In the genomic region with DNA sequence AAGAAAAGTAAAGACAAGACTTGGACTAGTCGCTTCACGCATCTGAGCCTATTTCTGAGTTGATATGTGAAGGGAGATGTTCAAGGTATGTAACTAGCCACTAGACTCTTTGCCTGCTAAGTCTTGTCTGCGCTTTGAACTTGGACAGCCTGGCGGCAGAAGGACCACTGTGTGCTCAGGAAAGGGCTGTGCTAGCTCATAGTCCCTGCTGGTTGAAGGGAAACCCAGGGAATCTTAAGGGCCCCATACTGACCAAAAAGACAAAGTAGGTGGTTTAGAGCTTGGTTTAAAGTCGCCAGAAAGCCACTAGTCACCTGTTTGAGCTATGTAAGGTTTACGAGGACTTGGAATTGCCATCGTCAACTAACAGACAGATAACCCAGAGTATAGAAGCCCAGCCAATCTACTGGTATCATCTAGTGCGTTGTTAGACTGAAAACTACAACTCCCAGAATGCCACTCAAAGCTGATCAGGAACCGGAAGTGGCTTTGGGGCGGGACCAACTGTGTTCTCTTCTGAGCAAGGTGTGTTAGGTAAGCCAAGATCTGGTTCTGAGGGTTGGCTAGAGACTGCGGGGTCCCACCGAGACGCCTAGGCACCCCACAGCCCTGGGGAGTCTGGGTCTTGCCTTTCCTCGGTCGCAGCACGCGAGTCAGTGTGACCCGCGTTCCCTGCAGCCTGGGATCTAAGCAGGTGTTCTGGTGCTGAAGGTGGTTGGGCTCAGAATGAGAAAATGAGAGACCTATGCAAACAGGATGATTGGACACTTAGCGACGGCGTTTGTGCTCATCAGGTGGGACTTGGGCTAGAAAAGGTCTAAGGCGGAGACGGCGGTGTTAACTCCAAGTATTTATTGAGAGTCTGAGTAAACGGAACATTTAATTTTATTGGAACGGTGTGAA, we compare ENCODE assay signal across 8 mouse cellular contexts. TPM values are rescaled to one million over a fixed set of nuclear protein-coding genes. Genes with fewer than 3 reads are reported as not detected.
DNase-seq lines count a peak whose midpoint lies in the region; ATAC-seq and TF ChIP-seq lines count a peak whose summit lies in the region.

Gene Trmt10b, plus strand, starts transcription at position 466 of the 903 bp plus-strand sequence.

- ATAC-seq in erythroid progenitor cell, adult 5-6 weeks (replicated peaks; ENCODE audit: low FRiP score, poor library complexity, severe bottlenecking) = peak; percentile 97
- peak; percentile 60; the same call in 1 of the 2 replicates for ATAC-seq in heart, embryonic 15.5 days (replicated peaks; ENCODE audit: insufficient number of reproducible peaks, insufficient read depth, low FRiP score, low read depth)
- peak; percentile 80 for ATAC-seq in liver, embryonic 14.5 days (ENCODE audit: insufficient read depth)
- ATAC-seq in neural tube, embryonic 11.5 days (ENCODE audit: insufficient read depth, low FRiP score, low TSS enrichment) = peak; percentile 58; the same call in 1 of the 2 replicates

- no peak for TF ChIP-seq RAD21 in CH12.LX (IDR thresholded peaks at IDR 0.05; ENCODE audit: low read depth, low read length)

- no peak for TF ChIP-seq CTCF in CH12.LX (conservative IDR thresholded peaks at IDR 0.05 in 1 of 2, IDR thresholded peaks at IDR 0.05 in 1 of 2; ENCODE audit: low read depth in 2 of 2, low read length in 2 of 2)
- no peak for TF ChIP-seq CTCF in liver, embryonic 14.5 days (IDR thresholded peaks at IDR 0.05; ENCODE audit: low read depth)

- peaks cover 4 to 20% of the 10 kb centered on the region in 2 experiments for H3K36me3 ChIP-seq in CH12.LX (replicated peaks in 1 of 2; ENCODE audit: control insufficient read depth in 1 of 2, insufficient read depth in 1 of 2, low read length in 1 of 2)
- peaks cover 17% of the 10 kb centered on the region; the same call in 1 of the 2 replicates for H3K36me3 ChIP-seq in heart, embryonic 15.5 days
- no peaks in the 10 kb centered on the region for H3K36me3 ChIP-seq in liver, embryonic 14.5 days (replicated peaks; ENCODE audit: control insufficient read depth, insufficient read depth, low read depth)
- H3K36me3 ChIP-seq in neural tube, embryonic 11.5 days (ENCODE audit: control insufficient read depth, insufficient read depth, low read length) = no peaks in the 10 kb centered on the region

- no peaks in the 10 kb centered on the region; the same call in 1 of the 2 replicates for H3K79me2 ChIP-seq in CH12.LX (replicated peaks; ENCODE audit: control insufficient read depth, extremely low read depth, insufficient read depth, poor library complexity, severe bottlenecking)

- peak; percentile 85 for DNase-seq in CH12.LX (ENCODE audit: extremely low read depth)
- peak; percentile 39 for DNase-seq in brain, embryonic 18.5 days (ENCODE audit: low read depth, low spot score)
- peak; percentile 89 for DNase-seq in kidney, postnatal 36 days
- DNase-seq in liver, embryonic 14.5 days (ENCODE audit: low read depth in 3 of 3, low spot score in 3 of 3) = peak; percentile 61 to 74 (median 74)
- DNase-seq in neural tube, embryonic 11.5 days (ENCODE audit: low spot score) = peak; percentile 69
- peak; percentile 73 for DNase-seq in testis, postnatal 10 days (ENCODE audit: low spot score)

- peak within 1 kb of the TSS; percentile 47 for H3K9ac ChIP-seq in CH12.LX (ENCODE audit: insufficient read depth, low read depth)
- peak within 1 kb of the TSS; percentile 82 for H3K9ac ChIP-seq in heart, embryonic 15.5 days
- peak within 1 kb of the TSS; percentile 75 for H3K9ac ChIP-seq in liver, embryonic 14.5 days (replicated peaks)
- peak within 1 kb of the TSS; percentile 72 for H3K9ac ChIP-seq in neural tube, embryonic 11.5 days (ENCODE audit: low read length)

- dilution Hi-C loops in CH12.LX (cut with MboI; ENCODE audit: extremely low pct_ligation_motif_present, extremely low pct_unique_long_range_greater_than_20kb, low sequenced_read_pairs) = no loop called here

- H3K27me3 ChIP-seq in CH12.LX (replicated peaks) = no peaks in the 10 kb centered on the region
- no peaks in the 10 kb centered on the region for H3K27me3 ChIP-seq in heart, embryonic 15.5 days
- H3K27me3 ChIP-seq in liver, embryonic 14.5 days (ENCODE audit: control insufficient read depth, insufficient read depth, low read length) = no peaks in the 10 kb centered on the region
- no peaks in the 10 kb centered on the region for H3K27me3 ChIP-seq in neural tube, embryonic 11.5 days (ENCODE audit: control insufficient read depth, insufficient read depth, low read length)

- no peak within 1 kb of the TSS for H3K27ac ChIP-seq in CH12.LX (ENCODE audit: insufficient read depth, low read depth)
- no peak within 1 kb of the TSS for H3K27ac ChIP-seq in heart, embryonic 15.5 days
- H3K27ac ChIP-seq in liver, embryonic 14.5 days = no peak within 1 kb of the TSS
- H3K27ac ChIP-seq in neural tube, embryonic 11.5 days (ENCODE audit: low read depth, low read length) = no peak within 1 kb of the TSS

- TF ChIP-seq POLR2A in CH12.LX (IDR thresholded peaks at IDR 0.05; ENCODE audit: low read depth, low read length) = peak; percentile 58

- peak within 1 kb of the TSS; percentile 90 to 97 (median 95) for H3K4me3 ChIP-seq in CH12.LX (replicated peaks in 1 of 3; ENCODE audit: low read depth in 2 of 3, low read length in 2 of 3, poor library complexity in 1 of 3)
- H3K4me3 ChIP-seq in heart, embryonic 15.5 days = peak within 1 kb of the TSS; percentile 87
- H3K4me3 ChIP-seq in liver, embryonic 14.5 days (ENCODE audit: insufficient read depth in 1 of 2, low read depth in 2 of 2, low read length in 2 of 2) = peak within 1 kb of the TSS; percentile 81 to 88
- peak within 1 kb of the TSS; percentile 85 for H3K4me3 ChIP-seq in neural tube, embryonic 11.5 days (ENCODE audit: low read depth, low read length)

- TF ChIP-seq EP300 in CH12.LX (IDR thresholded peaks at IDR 0.05; ENCODE audit: low read length) = no peak
- TF ChIP-seq EP300 in liver, embryonic 14.5 days (IDR thresholded peaks at IDR 0.05; ENCODE audit: low read depth) = no peak

- H3K4me2 ChIP-seq in CH12.LX (ENCODE audit: insufficient read depth, low read depth, poor library complexity, severe bottlenecking) = peak within 1 kb of the TSS; percentile 94
- H3K4me2 ChIP-seq in heart, embryonic 15.5 days = peak within 1 kb of the TSS; percentile 79
- H3K4me2 ChIP-seq in liver, embryonic 14.5 days (ENCODE audit: low read depth) = peak within 1 kb of the TSS; percentile 82
- H3K4me2 ChIP-seq in neural tube, embryonic 11.5 days (ENCODE audit: low read depth) = peak within 1 kb of the TSS; percentile 69

- in situ Hi-C loops in CH12.LX (cut with MboI; ENCODE audit: low pct_ligation_motif_present, low pct_unique_long_range_greater_than_20kb, low sequenced_read_pairs) = loop anchor here (25.0 kb wide), 1 partner anchor 490 kb away; the partner anchor contains the start of gene Aldh1b1

- 21% methylated on average over 27 of the region's 27 CpGs for WGBS in heart, embryonic 15.5 days
- WGBS in liver, embryonic 14.5 days (ENCODE audit: insufficient replicate concordance) = 14% methylated on average over 27 of the region's 27 CpGs
- WGBS in neural tube, embryonic 11.5 days = 23% methylated on average over 27 of the region's 27 CpGs

- no peaks in the 10 kb centered on the region for H3K9me3 ChIP-seq in CH12.LX (replicated peaks; ENCODE audit: low read length)
- no peaks in the 10 kb centered on the region for H3K9me3 ChIP-seq in heart, embryonic 15.5 days (replicated peaks)
- no peaks in the 10 kb centered on the region for H3K9me3 ChIP-seq in liver, embryonic 14.5 days (ENCODE audit: control insufficient read depth, low read length)
- no peaks in the 10 kb centered on the region for H3K9me3 ChIP-seq in neural tube, embryonic 11.5 days (ENCODE audit: control insufficient read depth, low read length)

- peaks cover 0 to 11% of the 10 kb centered on the region in 2 experiments; a peak in 2 of 4 replicates for H3K4me1 ChIP-seq in CH12.LX (ENCODE audit: control insufficient read depth in 1 of 2, insufficient read depth in 2 of 2)
- H3K4me1 ChIP-seq in heart, embryonic 15.5 days (replicated peaks) = peaks cover 10% of the 10 kb centered on the region
- H3K4me1 ChIP-seq in liver, embryonic 14.5 days (replicated peaks; ENCODE audit: control insufficient read depth in 2 of 2, insufficient read depth in 2 of 2, low read length in 1 of 2) = peaks cover 0 to 6% of the 10 kb centered on the region in 2 experiments; a peak in 2 of 4 replicates
- H3K4me1 ChIP-seq in neural tube, embryonic 11.5 days (ENCODE audit: control insufficient read depth, insufficient read depth, low read length) = no peaks in the 10 kb centered on the region

TF ChIP-seq in CH12.LX, 34 proteins besides CTCF, POLR2A, EP300 and RAD21 (continues in another document):
- TF ChIP-seq ETS1 (conservative IDR thresholded peaks at IDR 0.05; ENCODE audit: low read depth, low read length) (no peak), NRF1 (IDR thresholded peaks at IDR 0.05; ENCODE audit: low read depth, low read length) (no peak), RCOR1 (conservative IDR thresholded peaks at IDR 0.05; ENCODE audit: low read depth, low read length) (0 out of 2 replicates have a peak, but pooled peaks have one; percentile 23), E2F4 (IDR thresholded peaks at IDR 0.05; ENCODE audit: insufficient replicate concordance, low read depth, low read length) (no peak), ZKSCAN1 (IDR thresholded peaks at IDR 0.05; ENCODE audit: borderline replicate concordance, low read depth, low read length) (no peak), JUND (conservative IDR thresholded peaks at IDR 0.05; ENCODE audit: low read depth, low read length) (no peak), KAT2A (IDR thresholded peaks at IDR 0.05; ENCODE audit: insufficient replicate concordance, low read length) (peak; percentile 96; the same call in 1 of the 2 replicates), CHD2 (IDR thresholded peaks at IDR 0.05; ENCODE audit: low read length) (0 out of 2 replicates have a peak, but pooled peaks have one; percentile 25), UBTF (IDR thresholded peaks at IDR 0.05; ENCODE audit: low read depth, low read length) (no peak), NELFE (IDR thresholded peaks at IDR 0.05; ENCODE audit: low read depth, low read length) (0 out of 2 replicates have a peak, but pooled peaks have one; percentile 45), POLR2AphosphoS2 (IDR thresholded peaks at IDR 0.05; ENCODE audit: low read depth, low read length) (no peak), TBP (conservative IDR thresholded peaks at IDR 0.05; ENCODE audit: low read depth, low read length) (peak; percentile 71; the same call in 1 of the 2 replicates)

RNA-seq across cellular contexts. Expression of gene Trmt10b, which starts in this region (rescaled TPM):
- total RNA-seq in CH12.LX (2012; rRNA removed) (6.2 and 7.6 TPM in 2 replicates), CH12.LX (2014; rRNA removed) (9.5 and 11.5 TPM in 2 replicates)
- polyA plus RNA-seq in CH12.LX (2012; ENCODE audit: insufficient read length, low read depth) = 13.4 and 20.5 TPM in 2 replicates
- 11.7 TPM in 1 of 2 replicates, not detected in the other for total RNA-seq in erythroid progenitor cell, adult 5-6 weeks (2015; ENCODE audit: low replicate concordance)
- total RNA-seq in erythroid progenitor cell, adult 5-6 weeks (2017; ENCODE audit: low replicate concordance) = 0.23 and 3.3 TPM in 2 replicates
- polyA plus RNA-seq in heart, embryonic 15.5 days (2015; fragmentation: Nextera tagmentation; extraction: Ambion mirVana) = 9.6 and 10.1 TPM in 2 replicates
- polyA plus RNA-seq in liver, embryonic 14.5 days (2012; rRNA removed) = 1.3 and 2.5 TPM in 2 replicates
- polyA plus RNA-seq in liver, embryonic 14.5 days (2014; fragmentation: Nextera tagmentation; extraction: Ambion mirVana) = 4.8 and 5.7 TPM in 2 replicates
- 21.4 and 23.3 TPM in 2 replicates for polyA plus RNA-seq in neural tube, embryonic 11.5 days (2014; fragmentation: Nextera tagmentation; extraction: Ambion mirVana)

Comparison
In these comparisons a context has a peak if more than half of its experiments do, and no peak if none do; other contexts are left out.
1. DNase-seq: peak in every context shown above with its lines; median percentile 89 in kidney, postnatal 36 days; 85 in CH12.LX; 74 in liver, embryonic 14.5 days; 73 in testis, postnatal 10 days; 69 in neural tube, embryonic 11.5 days; 39 in brain, embryonic 18.5 days.